Mouse (Mus musculus): ENCODE measurements at regions not wholly inside any gene's neighbourhood (a gene's known extent, or its start where the extent isn't known, plus 50 kb on each side); places are given as distances from the start of the nearest gene placed in this dataset.

- WGBS: 54% methylated on average over 4 of the region's 4 CpGs
- Histone ChIP-seq H3K36me3 (no peaks in the 10 kb centered on the region), H3K4me3 (replicated peaks) (no peak overlapping the region), H3K27me3 (no peaks in the 10 kb centered on the region), H3K4me2 (no peak overlapping the region), H3K9me3 (replicated peaks) (no peaks in the 10 kb centered on the region), H3K9ac (no peak overlapping the region), H3K27ac (no peak overlapping the region), H3K4me1 (peaks cover 4% of the 10 kb centered on the region; the same call in 1 of the 2 replicates)
- peak; percentile 62; the same call in 1 of the 2 replicates for ATAC-seq (replicated peaks; ENCODE audit: low FRiP score)
These were observed 115.6 kb upstream of the Tdrd3 start for GRCm38 (mm10) chr14:87300838-87301237.

DNA sequence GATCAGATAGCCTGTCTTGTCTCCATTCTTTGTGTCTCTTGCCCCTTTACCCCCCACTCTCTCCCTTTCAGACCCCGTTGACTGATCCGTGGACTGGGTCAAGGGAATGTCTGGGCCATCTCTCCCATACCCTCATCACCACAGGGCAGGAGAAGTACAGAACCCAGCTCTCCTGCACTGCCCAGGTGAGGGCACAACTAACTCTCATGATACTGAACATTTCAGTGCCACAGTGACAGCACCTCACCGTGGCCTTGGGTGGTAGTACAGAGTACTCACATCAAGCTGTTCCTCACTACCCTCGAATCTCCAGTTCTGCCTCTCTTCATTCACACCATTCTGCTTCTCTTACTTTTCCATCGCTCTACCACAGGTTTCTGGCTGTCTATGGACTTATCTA, 114.9 kb upstream of the Tdrd3 start:
- no peak overlapping the region for H3K27ac ChIP-seq
- H3K9me3 ChIP-seq (replicated peaks): no peaks in the 10 kb centered on the region
- ATAC-seq (replicated peaks; ENCODE audit: low FRiP score): no peak
- H3K4me3 ChIP-seq (replicated peaks): no peak overlapping the region
- H3K27me3 ChIP-seq: no peaks in the 10 kb centered on the region
- H3K4me1 ChIP-seq: peaks cover 4% of the 10 kb centered on the region; the same call in 1 of the 2 replicates
- H3K36me3 ChIP-seq: no peaks in the 10 kb centered on the region
- H3K4me2 ChIP-seq: no peak overlapping the region
- whole genome bisulfite sequencing: 81% methylated on average over 5 of the region's 5 CpGs
- H3K9ac ChIP-seq: no peak overlapping the region

DNA sequence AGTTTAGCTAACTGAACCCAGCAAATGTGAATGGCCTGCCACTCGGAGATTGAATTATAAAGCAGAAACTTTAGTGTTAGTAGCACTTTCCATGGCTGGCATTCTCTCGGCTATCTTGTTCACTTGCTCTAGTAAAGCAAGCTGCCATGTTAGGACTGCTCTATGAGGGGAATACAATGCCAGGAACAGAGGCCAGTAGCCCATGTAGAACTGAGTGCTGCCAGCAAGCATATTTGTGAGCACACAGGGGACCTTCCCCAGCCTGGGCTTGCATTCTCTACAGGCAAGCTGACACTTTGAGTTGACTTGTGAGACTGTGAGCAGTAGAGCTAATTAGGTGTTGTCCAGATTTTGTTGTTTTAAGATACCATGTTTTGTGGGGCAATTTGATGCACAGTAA, 111.0 kb upstream of the Tdrd3 start:
- Histone ChIP-seq H3K27me3 (no peaks in the 10 kb centered on the region), H3K27ac (no peak overlapping the region), H3K4me3 (replicated peaks) (no peak overlapping the region), H3K9me3 (replicated peaks) (no peaks in the 10 kb centered on the region), H3K4me1 (no peaks in the 10 kb centered on the region), H3K9ac (no peak overlapping the region), H3K36me3 (no peaks in the 10 kb centered on the region), H3K4me2 (no peak overlapping the region)
- 90% methylated on average over 2 of the region's 2 CpGs for WGBS
- ATAC-seq (replicated peaks; ENCODE audit: low FRiP score): no peak

DNA sequence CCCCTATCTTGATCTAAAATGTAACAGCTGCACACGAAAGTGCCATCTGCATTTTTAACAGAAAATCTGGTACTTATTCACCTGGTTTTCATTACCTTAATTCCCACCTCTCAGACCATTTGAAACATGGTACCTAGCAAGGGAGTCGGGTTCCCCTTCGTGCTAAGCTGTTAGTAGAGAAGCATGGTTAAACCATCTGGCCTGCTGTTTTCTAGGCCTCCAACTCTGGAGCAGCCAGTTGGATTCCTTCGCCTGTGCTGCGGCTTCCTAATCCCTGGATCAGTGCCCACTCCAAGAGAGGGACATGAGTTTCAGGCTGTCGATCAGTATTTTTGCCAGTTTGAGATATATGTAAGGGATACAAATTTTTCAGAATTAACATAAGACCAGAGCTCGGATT, 110.4 kb upstream of the Tdrd3 start:
- Histone ChIP-seq H3K4me2 (no peak overlapping the region), H3K27ac (no peak overlapping the region), H3K9ac (no peak overlapping the region), H3K4me3 (replicated peaks) (no peak overlapping the region), H3K27me3 (no peaks in the 10 kb centered on the region), H3K4me1 (no peaks in the 10 kb centered on the region), H3K9me3 (replicated peaks) (no peaks in the 10 kb centered on the region), H3K36me3 (no peaks in the 10 kb centered on the region)
- no peak for ATAC-seq (replicated peaks; ENCODE audit: low FRiP score)
- 82% methylated on average over 7 of the region's 7 CpGs for WGBS

GRCm38 (mm10) chr14:87308016-87308415, 108.4 kb upstream of the Tdrd3 start:
- ATAC-seq (replicated peaks; ENCODE audit: low FRiP score): no peak
- no peaks in the 10 kb centered on the region for H3K4me1 ChIP-seq
- no peaks in the 10 kb centered on the region for H3K27me3 ChIP-seq
- no peak overlapping the region for H3K4me2 ChIP-seq
- no peaks in the 10 kb centered on the region for H3K36me3 ChIP-seq
- no peak overlapping the region for H3K27ac ChIP-seq
- no peak overlapping the region for H3K4me3 ChIP-seq (replicated peaks)
- no peak overlapping the region for H3K9ac ChIP-seq
- 31% methylated on average over 7 of the region's 7 CpGs for WGBS
- H3K9me3 ChIP-seq (replicated peaks): no peaks in the 10 kb centered on the region

GRCm38 (mm10) chr14:87312318-87312717, 104.1 kb upstream of the Tdrd3 start:
- H3K9ac ChIP-seq: no peak overlapping the region
- no peaks in the 10 kb centered on the region for H3K36me3 ChIP-seq
- H3K4me1 ChIP-seq: no peaks in the 10 kb centered on the region; the same call in 1 of the 2 replicates
- no peaks in the 10 kb centered on the region for H3K27me3 ChIP-seq
- H3K4me2 ChIP-seq: no peak overlapping the region
- no peak for ATAC-seq (replicated peaks; ENCODE audit: low FRiP score)
- H3K9me3 ChIP-seq (replicated peaks): no peaks in the 10 kb centered on the region
- WGBS: 87% methylated on average over 5 of the region's 5 CpGs
- no peak overlapping the region for H3K4me3 ChIP-seq (replicated peaks)
- H3K27ac ChIP-seq: no peak overlapping the region

DNA sequence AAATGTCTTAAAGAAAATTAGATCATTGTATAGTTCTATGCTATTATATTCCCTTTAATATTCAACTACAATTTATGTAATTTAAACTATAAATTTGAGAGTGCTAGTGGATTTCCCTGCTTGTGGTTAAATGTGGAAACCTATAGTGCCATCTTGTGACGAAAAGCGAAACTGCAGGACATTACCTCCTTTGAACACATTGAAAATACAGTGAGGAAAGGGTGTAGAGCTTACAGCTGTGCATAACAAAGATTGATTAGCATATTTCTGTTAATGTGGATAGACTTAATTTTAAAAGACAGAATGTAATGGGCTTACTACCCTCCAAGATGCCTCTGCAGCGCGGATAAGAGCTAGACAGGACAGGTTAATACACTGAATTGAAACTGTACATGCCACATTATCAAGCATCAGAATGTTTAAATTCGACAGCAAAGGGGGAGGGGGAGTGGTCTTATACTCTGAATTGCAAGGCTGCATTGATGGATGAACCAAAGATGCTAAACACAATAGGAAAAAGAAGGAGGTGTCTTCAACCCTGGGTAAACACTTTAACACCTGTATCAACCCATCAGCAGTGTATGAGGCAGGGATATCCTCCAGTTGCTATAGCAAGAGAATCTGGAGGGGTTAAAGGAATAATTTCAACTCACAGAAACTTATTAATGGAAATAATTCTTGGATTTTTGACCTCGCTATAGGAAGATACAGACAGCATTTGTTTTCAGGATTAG, 101.3 kb upstream of the Tdrd3 start:
- no peaks in the 10 kb centered on the region for H3K9me3 ChIP-seq (replicated peaks)
- ATAC-seq (replicated peaks; ENCODE audit: low FRiP score): 0 out of 2 replicates have a peak, but pooled peaks have one; percentile 46
- no peak overlapping the region for H3K27ac ChIP-seq
- H3K9ac ChIP-seq: no peak overlapping the region
- WGBS: 30% methylated on average over 6 of the region's 6 CpGs
- no peaks in the 10 kb centered on the region for H3K36me3 ChIP-seq
- H3K4me2 ChIP-seq: no peak overlapping the region
- no peaks in the 10 kb centered on the region for H3K27me3 ChIP-seq
- no peaks in the 10 kb centered on the region; the same call in 1 of the 2 replicates for H3K4me1 ChIP-seq
- no peak overlapping the region for H3K4me3 ChIP-seq (replicated peaks)

- Histone ChIP-seq H3K9me3 (replicated peaks) (no peaks in the 10 kb centered on the region), H3K4me2 (no peak overlapping the region), H3K4me1 (0 out of 2 replicates have a peak, but pooled peaks cover 3% of the 10 kb centered on the region), H3K36me3 (no peaks in the 10 kb centered on the region), H3K27me3 (no peaks in the 10 kb centered on the region), H3K4me3 (replicated peaks) (no peak overlapping the region), H3K27ac (no peak overlapping the region), H3K9ac (no peak overlapping the region)
- ATAC-seq (replicated peaks; ENCODE audit: low FRiP score): peak; percentile 46; the same call in 1 of the 2 replicates
- 29% methylated on average over 1 of the region's 1 CpGs for WGBS
These were observed 88.6 kb upstream of the Tdrd3 start for GRCm38 (mm10) chr14:87327841-87328240.

DNA sequence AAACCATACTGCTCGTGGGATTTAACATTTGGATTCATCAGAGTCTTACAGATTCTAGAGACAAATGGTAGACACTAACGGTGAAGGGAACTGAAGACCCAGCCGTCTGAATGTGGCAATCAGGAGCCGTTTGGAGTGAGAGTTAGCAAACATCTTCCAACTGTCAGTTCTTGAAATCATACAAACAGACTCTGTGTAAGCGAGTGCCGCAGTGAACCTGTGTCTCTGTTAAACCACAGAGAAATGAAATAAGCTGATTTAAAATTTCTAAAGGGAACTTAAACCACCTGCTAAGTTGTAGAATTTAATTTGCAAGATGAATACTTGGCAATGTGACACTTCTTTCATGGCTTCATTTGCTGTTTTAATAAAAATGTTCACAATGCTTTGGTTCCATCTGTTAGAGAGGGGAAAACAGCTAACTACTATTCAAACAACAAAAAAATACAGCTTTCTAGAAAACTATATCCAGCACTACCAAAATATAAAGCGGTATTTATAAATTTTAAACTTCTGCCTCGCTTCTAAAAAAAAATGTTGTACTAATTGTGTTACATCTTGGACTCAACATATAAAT, 78.4 kb upstream of the Tdrd3 start:
- Histone ChIP-seq H3K36me3 (no peaks in the 10 kb centered on the region), H3K4me1 (no peaks in the 10 kb centered on the region), H3K4me2 (no peak overlapping the region), H3K27ac (no peak overlapping the region), H3K9ac (no peak overlapping the region), H3K9me3 (replicated peaks) (no peaks in the 10 kb centered on the region), H3K4me3 (replicated peaks) (no peak overlapping the region), H3K27me3 (no peaks in the 10 kb centered on the region)
- 84% methylated on average over 8 of the region's 8 CpGs for WGBS
- ATAC-seq (replicated peaks; ENCODE audit: low FRiP score): no peak

DNA sequence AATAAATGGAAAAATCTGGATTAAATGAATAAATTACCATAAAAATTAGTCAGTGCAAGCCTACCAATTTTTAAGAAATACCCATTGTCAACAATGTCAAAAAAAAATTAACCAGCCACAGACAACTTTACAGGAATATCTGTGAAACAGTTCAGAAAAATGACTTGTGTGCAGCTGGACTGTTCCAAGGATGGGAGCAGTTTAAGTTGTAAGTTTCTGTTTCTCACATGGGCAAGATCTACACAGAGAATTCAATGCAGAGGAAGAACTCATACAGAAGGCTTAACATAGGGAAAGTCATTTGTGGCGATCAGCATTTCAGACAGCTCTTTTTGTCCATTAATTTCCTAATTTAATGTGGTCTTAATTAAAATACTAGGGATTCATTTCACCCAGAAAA, 71.9 kb upstream of the Tdrd3 start:
- H3K9ac ChIP-seq: no peak overlapping the region
- ATAC-seq (replicated peaks; ENCODE audit: low FRiP score): no peak
- no peaks in the 10 kb centered on the region for H3K9me3 ChIP-seq (replicated peaks)
- H3K27ac ChIP-seq: no peak overlapping the region
- H3K4me1 ChIP-seq: no peaks in the 10 kb centered on the region
- H3K4me3 ChIP-seq (replicated peaks): no peak overlapping the region
- H3K27me3 ChIP-seq: no peaks in the 10 kb centered on the region
- H3K4me2 ChIP-seq: no peak overlapping the region
- 78% methylated on average over 1 of the region's 1 CpGs for WGBS
- no peaks in the 10 kb centered on the region for H3K36me3 ChIP-seq

GRCm38 (mm10) chr14:87346812-87347211, 69.6 kb upstream of the Tdrd3 start:
- Histone ChIP-seq H3K9me3 (replicated peaks) (no peaks in the 10 kb centered on the region), H3K4me1 (no peaks in the 10 kb centered on the region), H3K4me3 (replicated peaks) (no peak overlapping the region), H3K27ac (no peak overlapping the region), H3K27me3 (no peaks in the 10 kb centered on the region), H3K9ac (no peak overlapping the region), H3K36me3 (no peaks in the 10 kb centered on the region), H3K4me2 (no peak overlapping the region)
- 86% methylated on average over 3 of the region's 3 CpGs for WGBS
- ATAC-seq (replicated peaks; ENCODE audit: low FRiP score): no peak

DNA sequence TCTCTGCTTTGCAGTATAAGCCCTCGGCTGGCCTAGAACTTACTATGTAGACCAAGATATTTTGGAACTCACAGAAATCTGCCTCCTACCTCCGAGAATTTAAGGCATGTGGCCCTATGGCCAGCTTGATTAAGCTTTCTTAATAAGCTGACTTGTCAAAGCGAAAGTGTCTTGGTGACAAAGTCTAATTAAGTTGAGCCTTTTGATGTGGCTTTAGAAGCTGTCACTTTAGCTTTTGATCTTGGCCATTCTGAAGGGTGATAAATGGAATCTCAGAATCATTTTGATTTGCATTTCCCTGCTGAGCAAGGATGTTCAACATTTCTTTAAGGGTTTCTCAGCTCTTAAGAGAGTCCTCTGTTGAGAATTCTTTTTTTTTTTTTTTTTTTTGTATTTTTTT, 67.6 kb upstream of the Tdrd3 start:
- H3K36me3 ChIP-seq: no peaks in the 10 kb centered on the region
- H3K9ac ChIP-seq: no peak overlapping the region
- no peaks in the 10 kb centered on the region for H3K4me1 ChIP-seq
- H3K27ac ChIP-seq: no peak overlapping the region
- H3K9me3 ChIP-seq (replicated peaks): no peaks in the 10 kb centered on the region
- ATAC-seq (replicated peaks; ENCODE audit: low FRiP score): no peak
- H3K4me2 ChIP-seq: no peak overlapping the region
- H3K4me3 ChIP-seq (replicated peaks): no peak overlapping the region
- no peaks in the 10 kb centered on the region for H3K27me3 ChIP-seq
- 61% methylated on average over 3 of the region's 3 CpGs for WGBS

- H3K9ac ChIP-seq: no peak overlapping the region
- H3K4me3 ChIP-seq (replicated peaks): no peak overlapping the region
- no peaks in the 10 kb centered on the region for H3K36me3 ChIP-seq
- H3K27me3 ChIP-seq: no peaks in the 10 kb centered on the region
- no peak overlapping the region for H3K4me2 ChIP-seq
- H3K27ac ChIP-seq: no peak overlapping the region
- 87% methylated on average over 2 of the region's 2 CpGs for WGBS
- no peak for ATAC-seq (replicated peaks; ENCODE audit: low FRiP score)
- no peaks in the 10 kb centered on the region for H3K9me3 ChIP-seq (replicated peaks)
- H3K4me1 ChIP-seq: no peaks in the 10 kb centered on the region
These were observed 50.6 kb upstream of the Tdrd3 start for GRCm38 (mm10) chr14:87365793-87366192.
